In genomic region chr4:107302832-107303231, GRCm38 (mm10) we compare ENCODE assay signal across 18 mouse cellular contexts. TPM values are rescaled to one million over a fixed set of nuclear protein-coding genes. Genes with fewer than 3 reads are reported as not detected.
DNase-seq lines count a peak whose midpoint lies in the region; ATAC-seq lines count a peak whose summit lies in the region.
"Had no signal": no experiment of that assay in that cellular context is flagged by ENCODE, and none has a peak within 500 bp of the region (broad histone marks: within the 10 kb centered on the region; RNA-seq: fewer than 3 reads in every experiment).

No protein-coding gene starts in this region.

- no peaks in the 10 kb centered on the region for H3K36me3 ChIP-seq in liver, embryonic 11.5 days (ENCODE audit: control insufficient read depth, insufficient read depth, low read length)
- no peaks in the 10 kb centered on the region for H3K36me3 ChIP-seq in liver, embryonic 16.5 days (ENCODE audit: control insufficient read depth, insufficient read depth)
- H3K36me3 ChIP-seq: G1E; hindbrain, embryonic 13.5 days; lung, embryonic 15.5 days had no signal

- no peak overlapping the region for H3K27ac ChIP-seq in liver, embryonic 11.5 days (ENCODE audit: low read depth, low read length)
- H3K27ac ChIP-seq in liver, embryonic 16.5 days (ENCODE audit: low read length): peak overlapping the region; percentile 15
- H3K27ac ChIP-seq: hindbrain, embryonic 13.5 days; lung, embryonic 15.5 days had no signal

- peaks cover 2% of the 10 kb centered on the region; the same call in 1 of the 2 replicates for H3K27me3 ChIP-seq in liver, embryonic 11.5 days (replicated peaks; ENCODE audit: control insufficient read depth, insufficient read depth, low read length)
- H3K27me3 ChIP-seq in liver, embryonic 16.5 days (ENCODE audit: control insufficient read depth, insufficient read depth, low read depth, low read length): peaks cover 3% of the 10 kb centered on the region; the same call in 1 of the 2 replicates
- H3K27me3 ChIP-seq: hindbrain, embryonic 13.5 days; lung, embryonic 15.5 days had no signal

- no peak; the same call in 1 of the 2 replicates for ATAC-seq in liver, embryonic 11.5 days (replicated peaks; ENCODE audit: low FRiP score)
- peak; percentile 76 for ATAC-seq in liver, embryonic 16.5 days (ENCODE audit: low read depth)

- DNase-seq in liver: peak; percentile 13
- DNase-seq in liver, embryonic 11.5 days (ENCODE audit: low spot score): no peak
- peak; percentile 56 for DNase-seq in kidney, postnatal 10 days
- DNase-seq in yolk sac, embryonic 10.5 days (ENCODE audit: low spot score): peak; percentile 16
- no peak for DNase-seq in embryo, embryonic 11 days
- no peak for DNase-seq in adrenal gland, postnatal 36 days
- no peak for DNase-seq in gastrocnemius, adult 18-20 months (ENCODE audit: low spot score)
- DNase-seq: adrenal gland, postnatal 14 days; thymus, postnatal 4 days had no signal

- no peaks in the 10 kb centered on the region for H3K9me3 ChIP-seq in liver, embryonic 11.5 days (ENCODE audit: control insufficient read depth, low read length)
- no peaks in the 10 kb centered on the region for H3K9me3 ChIP-seq in liver, embryonic 16.5 days (replicated peaks; ENCODE audit: control insufficient read depth, low read length)
- H3K9me3 ChIP-seq: G1E; hindbrain, embryonic 13.5 days; lung, embryonic 15.5 days had no signal

- H3K4me3 ChIP-seq in liver, embryonic 11.5 days (ENCODE audit: low read depth, low read length): no peak overlapping the region
- H3K4me3 ChIP-seq in liver, embryonic 16.5 days (ENCODE audit: low read depth, low read length): no peak overlapping the region
- H3K4me3 ChIP-seq: hindbrain, embryonic 13.5 days; lung, embryonic 15.5 days had no signal

- peaks cover 6% of the 10 kb centered on the region for H3K4me1 ChIP-seq in liver, embryonic 11.5 days (replicated peaks; ENCODE audit: control insufficient read depth, insufficient read depth, low read length)
- H3K4me1 ChIP-seq in liver, embryonic 16.5 days (ENCODE audit: control insufficient read depth, low read depth, low read length): peaks cover 6% of the 10 kb centered on the region
- H3K4me1 ChIP-seq: hindbrain, embryonic 13.5 days had no signal

- H3K4me2 ChIP-seq in liver, embryonic 11.5 days: no peak overlapping the region
- H3K4me2 ChIP-seq in liver, embryonic 16.5 days (ENCODE audit: low read depth, low read length): no peak overlapping the region
- H3K4me2 ChIP-seq: hindbrain, embryonic 13.5 days; lung, embryonic 15.5 days had no signal

- 72% methylated on average over 4 of the region's 4 CpGs for WGBS in liver, embryonic 11.5 days
- 40% methylated on average over 4 of the region's 4 CpGs for WGBS in liver, embryonic 16.5 days (ENCODE audit: insufficient replicate concordance)

- H3K9ac ChIP-seq in liver, embryonic 11.5 days (ENCODE audit: low read depth, low read length): no peak overlapping the region
- H3K9ac ChIP-seq in liver, embryonic 16.5 days (ENCODE audit: low read depth, low read length): no peak overlapping the region
- H3K9ac ChIP-seq: hindbrain, embryonic 13.5 days; lung, embryonic 15.5 days had no signal

RNA-seq across cellular contexts. Expression of gene Dio1, which starts 4.1 kb away (rescaled TPM):
- 0.12 TPM in 1 of 2 replicates, not detected in the other for polyA plus RNA-seq in liver, embryonic 11.5 days (2014; fragmentation: Nextera tagmentation; extraction: Ambion mirVana)
- polyA plus RNA-seq in liver, embryonic 16.5 days (2015; fragmentation: Nextera tagmentation; extraction: Ambion mirVana): 0.08 and 0.15 TPM in 2 replicates
- total RNA-seq in adrenal gland, postnatal 36 days (2021): not detected
- not detected for total RNA-seq in gastrocnemius, adult 18-20 months (2021)
- total RNA-seq: G1E; gastrocnemius, postnatal 4 days; left cerebral cortex, postnatal 25 days had no signal
- polyA plus RNA-seq: C2C12; embryonic facial prominence, embryonic 11.5 days; G1E; heart, embryonic 14.5 days; hindbrain, embryonic 13.5 days had no signal

RNA-seq across cellular contexts. Expression of gene Yipf1, which starts 11.3 kb away (rescaled TPM):
- polyA plus RNA-seq in liver, embryonic 11.5 days (2014; fragmentation: Nextera tagmentation; extraction: Ambion mirVana): 39.0 and 45.5 TPM in 2 replicates
- 21.6 and 22.4 TPM in 2 replicates for polyA plus RNA-seq in liver, embryonic 16.5 days (2015; fragmentation: Nextera tagmentation; extraction: Ambion mirVana)
- 10 to 100 TPM; 56.4 to 90.9 TPM for total RNA-seq in adrenal gland, postnatal 36 days (2021)
- total RNA-seq in gastrocnemius, adult 18-20 months (2021): 1 to 10 TPM; 8.2 to 9.0 TPM

RNA-seq across cellular contexts. Expression of gene Hspb11, which starts 49.4 kb away (rescaled TPM):
- polyA plus RNA-seq in liver, embryonic 11.5 days (2014; fragmentation: Nextera tagmentation; extraction: Ambion mirVana): 14.8 and 16.0 TPM in 2 replicates
- polyA plus RNA-seq in liver, embryonic 16.5 days (2015; fragmentation: Nextera tagmentation; extraction: Ambion mirVana): 6.4 and 8.1 TPM in 2 replicates
- total RNA-seq in adrenal gland, postnatal 36 days (2021): 10 to 100 TPM; 15.8 to 26.7 TPM
- 1 to 10 TPM; 9.2 to 9.7 TPM for total RNA-seq in gastrocnemius, adult 18-20 months (2021)

RNA-seq across cellular contexts. Expression of gene Lrrc42, which starts 49.5 kb away (rescaled TPM):
- 40.7 and 41.1 TPM in 2 replicates for polyA plus RNA-seq in liver, embryonic 11.5 days (2014; fragmentation: Nextera tagmentation; extraction: Ambion mirVana)
- 13.6 and 14.4 TPM in 2 replicates for polyA plus RNA-seq in liver, embryonic 16.5 days (2015; fragmentation: Nextera tagmentation; extraction: Ambion mirVana)
- 10 to 100 TPM; 28.8 to 30.5 TPM for total RNA-seq in adrenal gland, postnatal 36 days (2021)
- total RNA-seq in gastrocnemius, adult 18-20 months (2021): 1 to 10 TPM; 7.9 to 9.5 TPM

Comparison
In these comparisons a context has a peak if more than half of its experiments do, and no peak if none do; other contexts are left out.
1. DNase-seq: peak in liver (single experiment), kidney, postnatal 10 days (single experiment) and yolk sac, embryonic 10.5 days (single experiment); none in liver, embryonic 11.5 days (single experiment), embryo, embryonic 11 days (single experiment), adrenal gland, postnatal 36 days (0 of 2) and gastrocnemius, adult 18-20 months (single experiment).
2. RNA of gene Yipf1, which starts 11.3 kb away (total RNA-seq): 56.4 to 90.9 TPM in adrenal gland, postnatal 36 days; 8.2 to 9.0 TPM in gastrocnemius, adult 18-20 months; every median in the first group is over 4 times any median in the second.